11 mouse cellular contexts compared by ENCODE assay signal in the genomic region with DNA sequence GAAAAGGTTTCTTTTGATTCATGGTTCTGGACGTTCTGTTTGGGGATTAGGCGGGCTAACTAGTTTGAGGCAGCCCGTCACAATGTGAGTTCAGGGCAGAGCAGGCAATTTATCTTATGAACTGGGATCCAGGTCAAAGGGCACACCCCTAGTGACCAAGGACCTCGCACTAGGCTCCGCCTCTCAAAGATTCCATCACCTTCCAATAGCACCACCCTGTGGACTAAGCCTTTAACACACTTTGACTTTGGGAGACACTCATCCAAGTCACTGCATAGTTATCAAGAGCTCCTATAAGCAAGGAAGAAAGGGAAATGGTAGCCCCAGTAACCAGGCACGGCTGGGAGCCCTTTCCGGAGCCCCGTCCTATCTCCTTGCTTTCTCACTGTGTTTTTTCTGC.
DNase-seq lines count a peak whose midpoint lies in the region; ATAC-seq and TF ChIP-seq lines count a peak whose summit lies in the region.
"Had no signal": no experiment of that assay in that cellular context is flagged by ENCODE, and none has a peak within 500 bp of the region (broad histone marks: within the 10 kb centered on the region; RNA-seq: fewer than 3 reads in every experiment).

No protein-coding gene starts in this region.

- H3K36me3 ChIP-seq in kidney, adult 2 months (ENCODE audit: control insufficient read depth, insufficient read depth, low read length) = no peaks in the 10 kb centered on the region
- no peaks in the 10 kb centered on the region for H3K36me3 ChIP-seq in splenic B cell, adult 2 months (ENCODE audit: control insufficient read depth, insufficient read depth, low read length, poor library complexity, severe bottlenecking)
- no peaks in the 10 kb centered on the region for H3K36me3 ChIP-seq in hindbrain, embryonic 16.5 days (ENCODE audit: control insufficient read depth, insufficient read depth, low read length)
- H3K36me3 ChIP-seq: embryonic facial prominence, embryonic 15.5 days; heart, embryonic 10.5 days had no signal

- H3K27ac ChIP-seq in kidney, adult 2 months (ENCODE audit: insufficient read depth, low read depth, low read length) = no peak overlapping the region
- H3K27ac ChIP-seq in hindbrain, embryonic 16.5 days (ENCODE audit: low read depth, low read length) = no peak overlapping the region
- H3K27ac ChIP-seq: embryonic facial prominence, embryonic 15.5 days; heart, embryonic 10.5 days had no signal

- TF ChIP-seq CTCF in kidney, adult 2 months (conservative IDR thresholded peaks at IDR 0.05; ENCODE audit: insufficient read depth, insufficient read length, low read depth, low read length) = peak; percentile 46

- intact Hi-C loops in heart, postnatal 25 days (cut with DNase I) = no loop called here

- no peak overlapping the region for H3K4me2 ChIP-seq in hindbrain, embryonic 16.5 days (ENCODE audit: low read length)
- H3K4me2 ChIP-seq: embryonic facial prominence, embryonic 15.5 days had no signal

- no peak overlapping the region for H3K4me3 ChIP-seq in kidney, adult 2 months (ENCODE audit: insufficient read depth, low read depth, low read length)
- H3K4me3 ChIP-seq in hindbrain, embryonic 16.5 days (ENCODE audit: low read length) = no peak overlapping the region
- H3K4me3 ChIP-seq: embryonic facial prominence, embryonic 15.5 days; heart, embryonic 10.5 days had no signal

- H3K9me3 ChIP-seq in hindbrain, embryonic 16.5 days (ENCODE audit: control insufficient read depth, low read length) = no peaks in the 10 kb centered on the region
- H3K9me3 ChIP-seq: embryonic facial prominence, embryonic 15.5 days; heart, embryonic 10.5 days had no signal

- 76% methylated on average over 8 of the region's 8 CpGs for WGBS in kidney, adult 2 months
- 50% methylated on average over 8 of the region's 8 CpGs for WGBS in hindbrain, embryonic 16.5 days

- H3K4me1 ChIP-seq in kidney, adult 2 months (ENCODE audit: control insufficient read depth, insufficient read depth, low read length) = no peaks in the 10 kb centered on the region
- no peaks in the 10 kb centered on the region for H3K4me1 ChIP-seq in hindbrain, embryonic 16.5 days (ENCODE audit: control insufficient read depth, insufficient read depth, low read depth, low read length)
- H3K4me1 ChIP-seq: embryonic facial prominence, embryonic 15.5 days; heart, embryonic 10.5 days had no signal

- no peak for ATAC-seq in hindbrain, embryonic 16.5 days
- ATAC-seq: activated CD4-positive, CD25-positive, alpha-beta regulatory T cell, adult 4 months had no signal

- no peak overlapping the region for H3K9ac ChIP-seq in hindbrain, embryonic 16.5 days (ENCODE audit: low read depth, low read length)
- H3K9ac ChIP-seq: embryonic facial prominence, embryonic 15.5 days had no signal

- DNase-seq in kidney, adult 2 months = peak; percentile 17
- DNase-seq in kidney, postnatal 10 days = no peak
- peak; percentile 11 for DNase-seq in MEL-GATA-1-ER (ENCODE audit: extremely low read depth, low read depth)
- peak; percentile 26 for DNase-seq in embryo, embryonic 11 days
- peak; percentile 34 for DNase-seq in splenic B cell, adult 2 months (ENCODE audit: low read depth, low spot score)
- DNase-seq in cerebellum, adult 8-10 months = no peak
- no peak for DNase-seq in heart, postnatal 25 days (ENCODE audit: low spot score)

- no peaks in the 10 kb centered on the region for H3K27me3 ChIP-seq in kidney, adult 2 months (replicated peaks; ENCODE audit: control insufficient read depth, insufficient read depth, low read length)
- no peaks in the 10 kb centered on the region for H3K27me3 ChIP-seq in splenic B cell, adult 2 months (ENCODE audit: control insufficient read depth, insufficient read depth, low read length, poor library complexity, severe bottlenecking)
- H3K27me3 ChIP-seq in hindbrain, embryonic 16.5 days (replicated peaks; ENCODE audit: control insufficient read depth, insufficient read depth, low read length) = no peaks in the 10 kb centered on the region
- H3K27me3 ChIP-seq: embryonic facial prominence, embryonic 15.5 days had no signal

- no peak for TF ChIP-seq POLR2A in kidney, adult 2 months (IDR thresholded peaks at IDR 0.05; ENCODE audit: low read depth, low read length)

Comparison
In these comparisons a context has a peak if more than half of its experiments do, and no peak if none do; other contexts are left out.
1. DNase-seq: peak in kidney, adult 2 months (single experiment), MEL-GATA-1-ER (single experiment), embryo, embryonic 11 days (single experiment) and splenic B cell, adult 2 months (single experiment); none in kidney, postnatal 10 days (single experiment), cerebellum, adult 8-10 months (single experiment) and heart, postnatal 25 days (single experiment).